Mouse (Mus musculus) midbrain, embryonic 16.5 days (tissue): Measurements from ENCODE around the gene Calm3. TPM values are rescaled to one million over a fixed set of nuclear protein-coding genes. Genes with fewer than 3 reads are reported as not detected.
A peak's percentile ranks its signal among the peaks of the same experiment; 100 is the strongest.

ENCODE experiments used
- ATAC-seq: fragments of 200-750 bp; cut with Nextera tagmentation; 2 replicates; pipeline ENCODE4 v1.8.0; 2017; ENCODE audit warnings: moderate TSS enrichment
- H3K27ac ChIP-seq: fragments of 300-500 bp; sonication (generic); 2 replicates; pipeline ENCODE4 v1.5.1; 2014; ENCODE audit warnings: mild to moderate bottlenecking, low read length, mixed read lengths
- H3K27me3 ChIP-seq: fragments of 300-500 bp; sonication (generic); 2 replicates; pipeline ENCODE4 v1.6.1; 2014; ENCODE audit warnings: low read depth, low read length, mixed read lengths; ENCODE audit not compliant: control insufficient read depth, insufficient read depth
- H3K36me3 ChIP-seq: fragments of 300-500 bp; sonication (generic); 2 replicates; pipeline ENCODE4 v1.6.1; 2014; ENCODE audit warnings: mild to moderate bottlenecking, low read length, moderate library complexity, mixed read lengths; ENCODE audit not compliant: control insufficient read depth, insufficient read depth
- H3K4me1 ChIP-seq: fragments of 300-500 bp; sonication (generic); 2 replicates; pipeline ENCODE4 v1.6.1; 2014; ENCODE audit warnings: mild to moderate bottlenecking, low read length, mixed read lengths; ENCODE audit not compliant: control insufficient read depth, insufficient read depth
- H3K4me2 ChIP-seq: fragments of 300-500 bp; sonication (generic); 2 replicates; pipeline ENCODE4 v1.6.1; 2014; ENCODE audit warnings: mild to moderate bottlenecking, low read length, mixed read lengths
- H3K4me3 ChIP-seq: fragments of 300-500 bp; sonication (generic); 2 replicates; pipeline ENCODE4 v1.5.1; 2014; ENCODE audit warnings: low read depth, mild to moderate bottlenecking, low read length, moderate library complexity, mixed read lengths
- H3K9ac ChIP-seq: fragments of 300-500 bp; sonication (generic); 2 replicates; pipeline ENCODE4 v1.6.1; 2014; ENCODE audit warnings: low read depth, low read length, mixed read lengths
- H3K9me3 ChIP-seq: fragments of 300-500 bp; sonication (generic); replicated peaks from 2 replicates; pipeline ENCODE4 v1.6.1; 2014; ENCODE audit warnings: mild to moderate bottlenecking, low read length, mixed read lengths; ENCODE audit not compliant: control insufficient read depth, poor library complexity, severe bottlenecking
- WGBS: fragments of 180-500 bp; shearing (Covaris S2); extraction: QIAGEN DNeasy Blood & Tissue Kit; methylation state at CpG from one replicate; pipeline ENCODE4 v1.1.7; 2014; 5-methylcytosine and 5-hydroxymethylcytosine counted together
- polyA plus RNA-seq: library from polyadenylated mRNA; unstranded; fragments of >200 nt; fragmentation: Nextera tagmentation; extraction: Ambion mirVana; gene quantifications from 2 replicates; pipeline ENCODE4 v1.2.1, GENCODE M21; 2015

Calm3 gene
- polyA plus RNA-seq, 1 experiment from 2014 or later: 443 TPM

GRCm38 (mm10) chr7:16918014-16918413 lies 5.9 kb downstream of the Calm3 start:
- Histone ChIP-seq H3K9me3 (no peaks in the 10 kb centered on the region), H3K27me3 (no peaks in the 10 kb centered on the region), H3K9ac (no peak overlapping the region), H3K4me1 (peaks cover 32% of the 10 kb centered on the region), H3K4me2 (no peak overlapping the region), H3K4me3 (no peak overlapping the region), H3K36me3 (peaks cover 50% of the 10 kb centered on the region), H3K27ac (no peak overlapping the region)
- ATAC-seq: no peak
- 78% methylated on average over 9 of the region's 9 CpGs for WGBS

DNA sequence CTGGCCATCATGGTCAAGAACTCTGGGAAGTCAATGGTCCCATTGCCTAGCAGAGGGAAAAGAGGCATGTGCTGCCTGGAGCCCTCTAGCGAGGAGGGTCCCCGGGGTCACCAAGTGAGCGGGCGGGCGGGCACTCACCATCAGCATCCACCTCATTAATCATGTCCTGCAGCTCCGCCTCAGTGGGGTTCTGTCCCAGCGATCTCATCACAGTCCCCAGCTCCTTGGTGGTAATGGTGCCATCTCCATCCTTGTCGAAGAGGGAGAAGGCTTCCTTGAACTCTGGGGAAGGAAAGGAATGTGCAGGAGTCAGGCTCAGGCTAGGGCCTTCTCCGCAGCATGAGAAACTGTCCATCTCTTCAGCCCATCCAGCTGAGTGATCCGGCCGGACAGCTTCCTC lies 6.5 kb downstream of the Calm3 start:
- H3K9ac ChIP-seq: no peak overlapping the region
- no peaks in the 10 kb centered on the region for H3K27me3 ChIP-seq
- 82% methylated on average over 11 of the region's 11 CpGs for whole genome bisulfite sequencing
- peaks cover 50% of the 10 kb centered on the region for H3K36me3 ChIP-seq
- peaks cover 32% of the 10 kb centered on the region for H3K4me1 ChIP-seq
- no peak for ATAC-seq
- no peak overlapping the region for H3K27ac ChIP-seq
- H3K4me2 ChIP-seq: no peak overlapping the region
- no peaks in the 10 kb centered on the region for H3K9me3 ChIP-seq
- no peak overlapping the region for H3K4me3 ChIP-seq

- Histone ChIP-seq H3K36me3 (peaks cover 50% of the 10 kb centered on the region), H3K4me3 (no peak overlapping the region), H3K4me2 (no peak overlapping the region), H3K27ac (no peak overlapping the region), H3K4me1 (peaks cover 26% of the 10 kb centered on the region), H3K9ac (no peak overlapping the region), H3K9me3 (no peaks in the 10 kb centered on the region), H3K27me3 (no peaks in the 10 kb centered on the region)
- ATAC-seq: no peak
- 86% methylated on average over 29 of the region's 30 CpGs for whole genome bisulfite sequencing
These were observed 7.3 kb downstream of the Calm3 start for GRCm38 (mm10) chr7:16916342-16917265.

DNA sequence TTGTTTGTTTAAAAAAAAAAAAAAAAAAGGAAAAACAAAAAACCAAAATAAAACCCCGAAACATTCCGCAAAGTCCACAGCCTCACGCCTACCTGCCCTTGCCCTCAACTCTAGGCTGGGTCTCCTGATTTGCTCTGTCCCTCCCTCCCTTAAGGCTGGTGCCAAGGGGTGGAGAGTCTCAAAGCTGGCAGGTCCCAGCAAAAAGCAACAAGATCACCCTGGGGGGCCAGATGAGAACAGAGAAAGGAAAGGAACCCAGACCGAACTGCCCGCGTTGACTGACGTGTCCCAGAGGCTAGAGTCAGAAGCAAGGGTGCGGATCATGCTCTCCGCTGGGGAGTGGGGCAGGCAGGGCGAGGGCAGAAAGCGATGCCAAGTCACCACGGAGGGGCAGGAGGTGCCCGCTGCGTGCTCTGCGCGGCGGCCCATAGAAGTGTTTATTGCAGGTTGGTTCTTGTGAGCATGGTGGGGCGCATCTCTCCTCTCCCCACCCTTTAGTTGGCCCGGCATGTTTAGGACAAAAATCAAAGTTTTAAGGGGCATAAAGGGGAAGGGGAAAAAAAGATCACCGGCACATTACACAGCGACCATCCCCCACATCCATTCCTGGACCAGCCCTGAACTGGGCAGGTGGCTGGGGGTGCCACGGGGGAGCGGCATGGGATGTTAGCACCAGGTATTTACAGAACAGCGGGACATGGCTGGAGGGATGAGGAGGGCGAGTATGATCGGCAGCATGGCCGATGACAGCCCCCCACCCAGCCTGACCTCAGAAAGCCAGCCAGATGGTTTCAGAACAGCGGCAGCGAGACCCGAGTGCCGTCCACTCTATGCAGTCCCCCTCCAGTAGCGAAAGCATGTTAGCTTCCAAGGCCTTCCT lies 8.2 kb downstream of the Calm3 start:
- no peak overlapping the region for H3K4me3 ChIP-seq
- H3K9me3 ChIP-seq: no peaks in the 10 kb centered on the region
- H3K9ac ChIP-seq: no peak overlapping the region
- ATAC-seq: no peak
- H3K36me3 ChIP-seq: peaks cover 50% of the 10 kb centered on the region
- H3K27ac ChIP-seq: no peak overlapping the region
- no peak overlapping the region for H3K4me2 ChIP-seq
- WGBS: 90% methylated on average over 32 of the region's 32 CpGs
- no peaks in the 10 kb centered on the region for H3K27me3 ChIP-seq
- H3K4me1 ChIP-seq: peaks cover 17% of the 10 kb centered on the region

GRCm38 (mm10) chr7:16914453-16915343 lies 9.2 kb downstream of the Calm3 start:
- peak; percentile 8; the same call in 1 of the 2 replicates for ATAC-seq

DNA sequence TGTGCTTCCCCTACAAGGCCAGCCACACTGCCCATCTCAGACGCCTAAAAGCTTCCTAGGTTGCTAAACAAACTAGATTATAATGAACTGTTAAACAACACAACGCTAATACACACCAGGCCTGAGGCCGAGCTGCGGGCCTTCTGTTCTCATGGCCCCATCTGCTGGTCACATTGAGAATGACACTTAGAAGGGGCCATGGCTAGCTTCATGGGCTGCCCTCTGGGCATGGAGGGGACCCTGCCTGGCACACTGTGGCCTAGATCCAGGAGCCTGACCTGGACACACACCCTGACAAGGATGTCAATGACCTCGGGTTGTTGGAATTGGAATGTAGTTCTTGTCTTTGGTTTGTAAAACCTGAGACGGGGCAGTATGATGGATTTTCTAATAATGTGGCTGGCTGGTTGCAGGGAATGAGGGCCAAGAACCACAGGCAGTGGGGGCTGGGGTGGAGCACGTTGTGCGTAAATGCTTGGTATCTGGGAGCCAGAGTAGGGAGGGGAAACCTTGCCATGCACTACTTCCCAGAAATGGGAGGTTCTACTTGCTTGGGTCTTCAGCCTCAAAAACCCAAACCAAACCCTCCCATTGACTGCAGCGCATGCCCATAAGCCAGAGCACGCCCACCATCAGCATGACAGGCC lies 10.0 kb downstream of the Calm3 start:
- no peak overlapping the region for H3K4me2 ChIP-seq
- ATAC-seq: peak; percentile 29
- 0 out of 2 replicates have a peak overlapping the region, but pooled peaks have one; percentile 23 for H3K27ac ChIP-seq
- H3K4me3 ChIP-seq: no peak overlapping the region
- WGBS: 42% methylated on average over 10 of the region's 10 CpGs
- no peaks in the 10 kb centered on the region; the same call in 1 of the 2 replicates for H3K4me1 ChIP-seq
- H3K9me3 ChIP-seq: no peaks in the 10 kb centered on the region
- peaks cover 45% of the 10 kb centered on the region for H3K36me3 ChIP-seq
- H3K9ac ChIP-seq: no peak overlapping the region
- no peaks in the 10 kb centered on the region for H3K27me3 ChIP-seq

More at GRCm38 (mm10) chr7:16914453-16915343, 9.2 kb downstream of the Calm3 start:
- Histone ChIP-seq H3K4me3 (no peak overlapping the region), H3K4me1 (peaks cover 7% of the 10 kb centered on the region), H3K36me3 (peaks cover 50% of the 10 kb centered on the region), H3K9me3 (no peaks in the 10 kb centered on the region), H3K27ac (no peak overlapping the region), H3K27me3 (no peaks in the 10 kb centered on the region), H3K9ac (no peak overlapping the region), H3K4me2 (no peak overlapping the region)
- 84% methylated on average over 18 of the region's 18 CpGs for WGBS

- Histone ChIP-seq H3K4me3 (no peak overlapping the region), H3K9ac (no peak overlapping the region), H3K4me1 (no peaks in the 10 kb centered on the region; the same call in 1 of the 2 replicates), H3K27ac (no peak overlapping the region), H3K4me2 (no peak overlapping the region), H3K9me3 (no peaks in the 10 kb centered on the region), H3K36me3 (peaks cover 31% of the 10 kb centered on the region), H3K27me3 (no peaks in the 10 kb centered on the region)
- 80% methylated on average over 6 of the region's 6 CpGs for WGBS
- ATAC-seq: no peak
These were observed 11.6 kb downstream of the Calm3 start for GRCm38 (mm10) chr7:16912360-16912759.

- Histone ChIP-seq H3K4me3 (no peak overlapping the region), H3K36me3 (peaks cover 28% of the 10 kb centered on the region), H3K27ac (no peak overlapping the region), H3K9me3 (no peaks in the 10 kb centered on the region), H3K4me2 (no peak overlapping the region), H3K9ac (no peak overlapping the region), H3K27me3 (no peaks in the 10 kb centered on the region), H3K4me1 (no peaks in the 10 kb centered on the region; the same call in 1 of the 2 replicates)
- 92% methylated on average over 3 of the region's 3 CpGs for WGBS
- ATAC-seq: no peak
These were observed 12.0 kb downstream of the Calm3 start for GRCm38 (mm10) chr7:16911904-16912303.
